Mouse (Mus musculus): Measurements from ENCODE around the gene Irgm1. TPM values are rescaled to one million over a fixed set of nuclear protein-coding genes. Genes with fewer than 3 reads are reported as not detected.
"Not testable (repeated sequence)": the region's sequence is repeated elsewhere in the genome, so short reads cannot be mapped to it uniquely, and the experiment has no call there.

The Irgm1 gene
- polyA plus RNA-seq, 1 experiment from 2014 or later = 2.3 TPM

- Histone ChIP-seq H3K27ac (no peak overlapping the region), H3K4me3 (no peak overlapping the region), H3K36me3 (replicated peaks) (no peaks in the 10 kb centered on the region), H3K9ac (no peak overlapping the region), H3K4me2 (no peak overlapping the region), H3K4me1 (peaks cover 28% of the 10 kb centered on the region), H3K9me3 (no peaks in the 10 kb centered on the region), H3K27me3 (replicated peaks) (0 out of 2 replicates have a peak, but pooled peaks cover 3% of the 10 kb centered on the region)
- ATAC-seq (replicated peaks) = no peak
- WGBS = 85% methylated on average over 4 of the region's 4 CpGs
Measured at GRCm38 (mm10) chr11:48851270-48851995, 20.1 kb downstream of the Irgm1 start.

- peaks cover 24% of the 10 kb centered on the region for H3K4me1 ChIP-seq
- 52% methylated on average over 2 of the region's 2 CpGs for WGBS
Measured at GRCm38 (mm10) chr11:48850240-48850639, 21.2 kb downstream of the Irgm1 start.

GRCm38 (mm10) chr11:48846881-48847280, 24.6 kb downstream of the Irgm1 start:
- H3K27me3 ChIP-seq (replicated peaks) = 0 out of 2 replicates have a peak, but pooled peaks cover 3% of the 10 kb centered on the region
- WGBS = 69% methylated on average over 5 of the region's 5 CpGs
- no peak for ATAC-seq (replicated peaks)
- H3K27ac ChIP-seq = no peak overlapping the region
- no peaks in the 10 kb centered on the region for H3K4me1 ChIP-seq
- H3K36me3 ChIP-seq (replicated peaks) = no peaks in the 10 kb centered on the region
- H3K9me3 ChIP-seq = no peaks in the 10 kb centered on the region
- no peak overlapping the region for H3K4me3 ChIP-seq
- H3K4me2 ChIP-seq = no peak overlapping the region
- H3K9ac ChIP-seq = no peak overlapping the region

More at GRCm38 (mm10) chr11:48850240-48850639, 21.2 kb downstream of the Irgm1 start:
- H3K36me3 ChIP-seq (replicated peaks) = no peaks in the 10 kb centered on the region
- no peak overlapping the region for H3K9ac ChIP-seq
- no peaks in the 10 kb centered on the region for H3K9me3 ChIP-seq
- H3K27ac ChIP-seq = no peak overlapping the region
- ATAC-seq (replicated peaks) = no peak
- H3K27me3 ChIP-seq (replicated peaks) = 0 out of 2 replicates have a peak, but pooled peaks cover 3% of the 10 kb centered on the region
- H3K4me2 ChIP-seq = no peak overlapping the region
- H3K4me3 ChIP-seq = no peak overlapping the region

DNA sequence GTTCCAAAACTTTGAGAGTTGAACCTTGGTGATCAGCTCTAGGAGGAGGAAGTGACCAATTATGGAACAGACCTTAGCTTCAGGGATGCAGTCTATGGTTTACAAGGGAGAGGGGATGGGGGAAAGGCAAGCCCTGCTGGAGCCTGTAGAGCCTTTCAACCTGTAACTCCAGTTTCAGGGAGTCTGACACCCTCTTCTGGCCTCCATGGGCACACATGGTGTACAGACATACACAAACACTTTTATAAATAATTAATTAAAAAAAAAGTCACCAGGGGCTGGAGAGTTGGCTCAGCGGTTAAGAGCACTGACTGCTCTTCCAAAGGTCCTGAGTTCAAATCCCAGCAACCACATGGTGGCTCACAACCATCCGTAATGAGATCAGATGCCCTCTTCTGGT, 25.1 kb downstream of the Irgm1 start:
- H3K9ac ChIP-seq; H3K4me1 ChIP-seq; H3K27me3 ChIP-seq (replicated peaks); H3K36me3 ChIP-seq (replicated peaks); H3K9me3 ChIP-seq; H3K4me2 ChIP-seq; ATAC-seq (replicated peaks); H3K27ac ChIP-seq; H3K4me3 ChIP-seq: not testable (repeated sequence)
- WGBS = 79% methylated on average over 2 of the region's 2 CpGs

DNA sequence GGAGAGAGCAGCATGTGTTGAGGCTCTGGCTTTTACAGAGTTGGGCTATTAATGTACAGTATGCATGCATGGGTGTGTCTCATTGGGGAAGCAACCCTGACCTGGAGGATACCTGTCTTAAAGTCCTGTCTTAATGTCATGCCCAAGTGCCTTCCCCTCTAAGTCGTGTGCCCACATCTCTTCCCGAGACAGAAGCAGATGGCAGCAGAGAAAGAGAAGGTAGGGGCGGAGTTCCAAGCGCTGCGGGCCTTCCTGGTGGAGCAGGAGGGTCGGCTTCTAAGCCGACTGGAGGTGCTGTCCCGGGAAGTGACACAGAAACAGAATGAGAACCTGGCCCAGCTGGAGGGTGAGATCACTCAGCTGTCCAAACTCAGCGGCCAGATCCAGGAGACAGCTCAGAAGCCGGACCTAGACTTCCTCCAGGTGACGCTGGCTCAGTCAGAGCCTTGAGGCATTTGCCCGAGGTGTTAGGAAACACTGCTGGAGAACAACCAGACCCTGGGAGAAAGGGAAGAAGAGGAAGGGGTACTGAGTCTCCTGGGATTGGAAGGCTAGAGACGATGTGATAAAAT, 26.2 kb downstream of the Irgm1 start:
- no peak overlapping the region for H3K4me2 ChIP-seq
- no peaks in the 10 kb centered on the region for H3K9me3 ChIP-seq
- H3K27ac ChIP-seq = no peak overlapping the region
- H3K9ac ChIP-seq = no peak overlapping the region
- no peaks in the 10 kb centered on the region for H3K36me3 ChIP-seq (replicated peaks)
- no peak overlapping the region for H3K4me3 ChIP-seq
- WGBS = 35% methylated on average over 13 of the region's 13 CpGs
- H3K27me3 ChIP-seq (replicated peaks) = 0 out of 2 replicates have a peak, but pooled peaks cover 3% of the 10 kb centered on the region
- ATAC-seq (replicated peaks) = no peak
- H3K4me1 ChIP-seq = no peaks in the 10 kb centered on the region

GRCm38 (mm10) chr11:48844309-48844708, 27.2 kb downstream of the Irgm1 start:
- Histone ChIP-seq H3K9ac (no peak overlapping the region), H3K4me2 (no peak overlapping the region), H3K36me3 (replicated peaks) (no peaks in the 10 kb centered on the region), H3K27ac (no peak overlapping the region), H3K27me3 (replicated peaks) (peaks cover 2% of the 10 kb centered on the region; the same call in 1 of the 2 replicates), H3K4me3 (no peak overlapping the region), H3K4me1 (no peaks in the 10 kb centered on the region), H3K9me3 (no peaks in the 10 kb centered on the region)
- ATAC-seq (replicated peaks) = no peak
- WGBS = 48% methylated on average over 6 of the region's 6 CpGs

DNA sequence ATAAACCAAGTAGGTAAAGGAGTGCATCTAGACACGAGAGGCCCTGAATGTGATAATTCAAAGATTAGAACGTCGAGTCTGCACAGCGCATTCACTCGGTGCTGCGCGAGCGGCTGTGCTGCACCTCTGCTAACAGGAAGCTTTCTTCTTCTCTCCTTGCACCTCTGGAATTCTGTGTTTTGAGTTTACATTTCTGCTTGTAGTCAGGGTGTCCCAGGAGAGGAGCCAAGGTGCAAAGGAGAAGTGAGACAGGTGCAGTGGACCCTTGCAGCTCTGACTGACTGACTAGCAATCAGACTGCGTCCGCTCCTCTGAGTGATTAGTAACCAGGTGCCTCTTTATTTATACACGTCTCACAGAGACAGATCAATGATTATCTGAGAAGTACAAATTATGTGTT, 28.3 kb downstream of the Irgm1 start:
- no peak overlapping the region for H3K9ac ChIP-seq
- WGBS = 81% methylated on average over 11 of the region's 11 CpGs
- peaks cover 4% of the 10 kb centered on the region; the same call in 1 of the 2 replicates for H3K27me3 ChIP-seq (replicated peaks)
- H3K9me3 ChIP-seq = no peaks in the 10 kb centered on the region
- H3K27ac ChIP-seq = no peak overlapping the region
- H3K4me1 ChIP-seq = peaks cover 6% of the 10 kb centered on the region
- no peak for ATAC-seq (replicated peaks)
- H3K4me2 ChIP-seq = no peak overlapping the region
- H3K36me3 ChIP-seq (replicated peaks) = no peaks in the 10 kb centered on the region
- no peak overlapping the region for H3K4me3 ChIP-seq

GRCm38 (mm10) chr11:48842378-48842792, 29.1 kb downstream of the Irgm1 start:
- WGBS = 79% methylated on average over 4 of the region's 4 CpGs
- H3K4me2 ChIP-seq = no peak overlapping the region
- H3K27ac ChIP-seq = no peak overlapping the region
- H3K4me1 ChIP-seq = peaks cover 9% of the 10 kb centered on the region
- no peaks in the 10 kb centered on the region for H3K9me3 ChIP-seq
- no peak for ATAC-seq (replicated peaks)
- no peaks in the 10 kb centered on the region for H3K36me3 ChIP-seq (replicated peaks)
- no peak overlapping the region for H3K4me3 ChIP-seq
- peaks cover 4% of the 10 kb centered on the region; the same call in 1 of the 2 replicates for H3K27me3 ChIP-seq (replicated peaks)
- no peak overlapping the region for H3K9ac ChIP-seq

- no peak for ATAC-seq (replicated peaks)
- Histone ChIP-seq H3K36me3 (replicated peaks) (no peaks in the 10 kb centered on the region), H3K27ac (no peak overlapping the region), H3K9me3 (no peaks in the 10 kb centered on the region), H3K4me3 (no peak overlapping the region), H3K9ac (no peak overlapping the region), H3K27me3 (replicated peaks) (peaks cover 7% of the 10 kb centered on the region; the same call in 1 of the 2 replicates), H3K4me1 (peaks cover 15% of the 10 kb centered on the region), H3K4me2 (no peak overlapping the region)
- WGBS = 87% methylated on average over 5 of the region's 5 CpGs
Measured at GRCm38 (mm10) chr11:48841213-48841612, 30.3 kb downstream of the Irgm1 start.

DNA sequence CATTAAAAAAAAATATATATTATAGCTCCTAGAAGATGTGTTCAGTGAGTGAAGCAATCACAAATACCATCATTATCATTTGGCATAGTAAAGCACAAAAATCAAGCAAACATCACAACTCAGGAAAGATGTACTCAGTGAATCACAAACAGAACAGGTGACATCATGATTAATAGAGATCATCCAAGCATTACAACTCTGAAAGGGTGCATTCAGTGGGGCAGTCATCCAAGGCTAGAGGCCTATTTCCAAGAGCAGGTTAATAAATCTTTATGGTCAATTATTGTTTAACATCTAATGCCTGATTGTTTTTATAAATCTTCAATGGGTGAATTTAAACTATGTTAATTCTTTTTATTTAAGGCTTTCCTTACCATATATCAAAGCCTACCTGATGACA, 30.7 kb downstream of the Irgm1 start:
- H3K27me3 ChIP-seq (replicated peaks) = peaks cover 7% of the 10 kb centered on the region; the same call in 1 of the 2 replicates
- H3K36me3 ChIP-seq (replicated peaks) = no peaks in the 10 kb centered on the region
- H3K4me2 ChIP-seq = no peak overlapping the region
- no peak overlapping the region for H3K27ac ChIP-seq
- H3K4me1 ChIP-seq = peaks cover 15% of the 10 kb centered on the region
- no peak overlapping the region for H3K9ac ChIP-seq
- no peaks in the 10 kb centered on the region for H3K9me3 ChIP-seq
- ATAC-seq (replicated peaks) = no peak
- H3K4me3 ChIP-seq = no peak overlapping the region

DNA sequence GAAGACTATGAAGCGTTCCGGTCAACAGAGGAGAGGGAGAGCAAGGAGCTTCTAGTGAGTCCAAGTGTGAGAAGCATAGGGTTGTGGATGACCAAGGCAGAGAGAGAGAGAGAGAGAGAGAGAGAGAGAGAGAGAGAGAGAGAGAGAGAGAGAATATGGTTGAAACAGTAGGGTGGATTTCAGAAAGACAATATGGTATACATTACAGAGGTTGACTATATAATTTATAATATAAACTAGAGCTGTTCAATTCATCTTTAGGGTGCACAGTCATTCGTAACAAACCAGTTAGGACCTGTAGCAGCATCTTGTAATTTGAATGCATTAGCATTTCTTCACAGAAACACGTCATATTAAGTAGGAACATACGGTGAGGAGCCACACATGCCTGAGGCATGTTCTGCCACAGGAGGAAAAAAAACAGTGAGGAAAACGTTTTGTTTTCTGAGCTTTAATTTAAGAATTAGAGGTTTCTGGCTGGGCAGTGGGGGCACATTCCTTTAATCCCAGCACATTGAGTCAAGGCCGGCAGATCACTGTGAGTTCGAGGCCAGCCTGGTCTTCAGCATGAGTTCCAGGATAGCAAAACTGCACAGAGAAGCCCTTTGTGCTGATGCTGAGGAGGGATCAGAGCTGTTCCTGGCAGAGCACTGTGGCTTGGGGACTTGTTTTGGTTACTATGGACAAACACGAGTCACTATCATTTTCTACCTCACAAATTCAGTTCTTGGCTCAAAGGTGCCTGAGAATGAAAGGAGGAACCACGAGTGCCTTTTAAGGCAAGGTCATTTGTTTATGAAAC, 32.4 kb downstream of the Irgm1 start:
- WGBS = 70% methylated on average over 10 of the region's 10 CpGs
- Histone ChIP-seq H3K4me2 (peak overlapping the region; percentile 79), H3K9me3 (no peaks in the 10 kb centered on the region), H3K36me3 (replicated peaks) (no peaks in the 10 kb centered on the region), H3K9ac (peak overlapping the region; percentile 80; the same call in 1 of the 2 replicates), H3K4me1 (peaks cover 15% of the 10 kb centered on the region), H3K27ac (no peak overlapping the region), H3K27me3 (replicated peaks) (peaks cover 7% of the 10 kb centered on the region; the same call in 1 of the 2 replicates), H3K4me3 (peak overlapping the region; percentile 86; the same call in 1 of the 2 replicates)
- ATAC-seq (replicated peaks) = no peak

DNA sequence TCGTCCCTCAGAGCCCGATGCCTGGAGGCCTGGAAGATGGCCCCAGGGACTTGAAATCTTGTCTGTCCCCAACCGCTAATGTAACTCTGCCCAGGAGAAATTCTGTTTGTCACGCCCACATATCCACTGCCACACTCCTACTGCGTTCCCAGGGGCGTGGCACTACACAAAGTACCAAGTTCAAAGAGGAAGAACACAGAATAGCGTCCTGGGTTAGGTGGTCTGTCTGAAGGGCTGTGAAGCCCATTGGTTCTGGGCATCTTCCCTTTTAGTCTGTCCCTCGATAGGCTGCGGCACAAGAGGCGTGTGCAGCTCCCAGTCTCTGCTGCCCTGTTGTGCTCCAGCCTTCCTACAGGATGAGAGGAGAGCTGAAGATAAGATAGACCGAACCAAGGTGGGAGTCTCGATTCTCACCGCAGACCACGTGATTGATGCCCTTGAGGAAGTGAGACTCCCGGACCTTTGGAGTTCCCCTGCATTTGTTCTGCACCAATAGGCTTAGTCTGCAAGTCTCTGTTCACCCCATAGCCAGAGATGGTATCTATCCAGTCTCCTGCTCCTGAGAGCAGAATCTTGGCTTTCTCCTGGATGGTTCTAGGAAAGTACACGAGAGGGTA, 33.2 kb downstream of the Irgm1 start:
- H3K9ac ChIP-seq = peak overlapping the region; percentile 80
- ATAC-seq (replicated peaks) = peak; percentile 11
- H3K36me3 ChIP-seq (replicated peaks) = no peaks in the 10 kb centered on the region
- H3K9me3 ChIP-seq = no peaks in the 10 kb centered on the region
- H3K27ac ChIP-seq = peak overlapping the region; percentile 71
- H3K27me3 ChIP-seq (replicated peaks) = peaks cover 7% of the 10 kb centered on the region; the same call in 1 of the 2 replicates
- peaks cover 15% of the 10 kb centered on the region for H3K4me1 ChIP-seq
- 2% methylated on average over 16 of the region's 16 CpGs for WGBS
- peak overlapping the region; percentile 79 for H3K4me2 ChIP-seq
- peak overlapping the region; percentile 86 for H3K4me3 ChIP-seq
